Mouse (Mus musculus) left cerebral cortex, postnatal 36 days (tissue): Measurements from ENCODE around the gene Olfr392. TPM values are rescaled to one million over a fixed set of nuclear protein-coding genes. Genes with fewer than 3 reads are reported as not detected.

ENCODE experiments used
- DNase-seq, 2 experiments: peaks; one replicate each; pipeline ENCODE4 v3.0.0; 2021 to 2022; ENCODE audit warnings: low spot score in 2 of 2, mixed read lengths in 1 of 2
- intact Hi-C: fragments of 180-260 bp; cut with DNase I; formaldehyde crosslinking; loops from one replicate; pipeline ENCODE4 v1.15.1; 2025
- total RNA-seq, 2 experiments: library from RNA; stranded (reverse); gene quantifications; 2 replicates each; pipeline ENCODE4 v1.2.3; 2021

The Olfr392 gene
- total RNA-seq = not detected

DNA sequence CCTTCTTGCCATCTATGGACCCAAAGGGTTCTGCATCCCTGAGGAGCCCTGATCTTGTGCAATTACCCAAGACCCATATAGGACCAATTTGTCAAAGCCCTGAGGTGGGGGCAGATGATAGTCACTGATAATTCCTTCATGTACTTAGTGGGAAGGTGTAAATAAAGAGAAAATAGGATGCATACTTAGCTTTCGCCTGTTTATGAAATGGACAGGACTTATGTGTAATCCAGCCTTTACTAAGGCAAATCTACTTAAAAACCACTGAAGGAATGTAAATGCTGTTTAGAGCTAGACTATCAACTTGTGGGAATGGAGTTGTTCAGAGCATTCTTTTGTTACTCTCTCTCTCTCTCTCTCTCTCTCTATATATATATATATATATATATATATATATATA, at the start of gene Olfr392:
Gene Olfr392, minus strand, starts transcription at position 101 of the 400 bp plus-strand sequence.
- intact Hi-C loops = no loop called here
- no peak for DNase-seq

DNA sequence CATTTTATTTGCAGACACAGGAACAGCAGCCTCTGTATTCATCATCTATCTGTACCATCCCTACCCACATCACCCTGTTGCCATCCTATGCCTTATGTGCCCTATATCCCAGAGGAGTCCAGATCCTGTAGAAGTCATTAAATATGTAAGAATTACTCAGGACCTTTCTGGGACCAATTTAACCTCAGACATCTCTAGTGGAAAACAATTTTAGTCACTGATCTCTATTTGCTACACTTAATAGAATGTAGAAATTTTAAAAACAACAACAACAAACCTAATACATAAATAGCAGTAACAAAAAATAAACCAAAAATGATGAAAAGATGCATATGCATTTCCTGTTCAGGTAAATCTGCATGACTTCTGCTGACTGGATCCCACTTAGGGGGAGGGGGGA, 34.5 kb upstream of the Olfr392 start, which contains the start of gene Olfr393:
Gene Olfr393, minus strand, starts transcription at position 101 of the 400 bp plus-strand sequence.
- intact Hi-C loops = no loop called here
- no peak for DNase-seq

DNA sequence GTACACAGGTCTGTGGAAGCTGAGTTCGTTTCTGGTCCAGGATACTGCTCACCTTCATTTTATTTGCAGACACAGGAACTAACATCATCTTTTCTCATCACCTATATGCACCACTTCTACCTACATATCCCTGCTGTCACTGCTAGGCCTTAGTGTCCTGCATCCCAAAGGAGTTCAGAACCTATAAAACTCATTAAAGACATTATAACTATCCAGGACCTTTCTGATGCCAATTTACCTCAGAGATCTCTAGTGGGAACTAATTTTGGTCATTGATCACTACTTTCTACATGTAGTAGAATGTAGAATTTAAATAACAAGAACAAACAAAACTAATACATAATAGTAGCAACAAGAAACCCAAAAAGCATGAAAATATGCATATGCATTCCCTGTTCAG, 13.9 kb downstream of the Olfr392 start, which contains the start of gene Olfr391-ps:
Gene Olfr391-ps, minus strand, starts transcription at position 101 of the 400 bp plus-strand sequence.
- intact Hi-C loops = no loop called here

DNA sequence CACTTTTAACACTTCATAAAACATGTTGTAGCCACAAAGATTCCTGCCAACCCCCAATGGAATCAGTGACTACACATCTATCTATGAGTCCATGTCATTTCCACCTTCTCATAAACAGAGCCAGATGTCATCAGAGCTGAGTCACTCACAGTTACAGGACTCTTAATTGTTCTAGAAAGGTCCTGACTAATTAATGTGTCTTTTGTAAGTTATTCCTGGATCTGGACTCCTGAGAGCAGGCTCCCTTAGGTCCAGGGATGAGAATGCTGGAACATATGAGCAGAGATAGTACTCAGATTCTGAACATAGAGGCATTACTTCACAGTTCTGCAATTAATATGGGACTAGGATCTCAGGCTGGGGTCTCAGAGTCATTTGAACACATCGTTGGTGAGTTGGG, 34.2 kb downstream of the Olfr392 start, which contains the start of gene Olfr390:
Gene Olfr390, plus strand, starts transcription at position 301 of the 400 bp plus-strand sequence.
- intact Hi-C loops = no loop called here
- DNase-seq = no peak

More for the DNA sequence above, 13.9 kb downstream of the Olfr392 start, which contains the start of gene Olfr391-ps:
- no peak for DNase-seq

DNA sequence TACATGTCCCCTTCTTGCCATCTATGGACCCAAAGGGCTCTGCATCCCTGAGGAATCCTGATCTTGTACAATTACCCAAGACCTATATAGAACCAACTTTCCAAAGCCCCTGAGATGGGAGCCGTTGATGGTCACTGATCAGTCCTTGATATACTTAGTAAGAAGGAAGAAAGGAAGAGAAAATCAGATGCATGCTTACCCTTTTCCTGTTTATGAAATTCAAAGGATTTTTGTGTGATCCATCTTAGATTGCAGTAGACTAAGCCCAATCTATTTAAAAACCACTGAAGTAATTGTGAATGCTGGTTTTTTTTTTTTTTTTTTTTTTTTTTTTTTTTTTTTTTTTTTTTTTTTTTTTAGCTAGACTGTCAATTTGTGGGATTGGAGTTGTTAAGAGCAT, 36.2 kb downstream of the Olfr392 start, which contains the start of gene Olfr389:
Gene Olfr389, minus strand, starts transcription at position 101 of the 400 bp plus-strand sequence.
- intact Hi-C loops = no loop called here
- DNase-seq = no peak

Other genes with a start within 250 kb of the Olfr392 start
- not detected for gene Olfr385, start 224.0 kb downstream of the Olfr392 start, total RNA-seq
- gene Olfr384, start 218.5 kb downstream of the Olfr392 start, total RNA-seq = not detected
- gene Zfp735, start 128.3 kb downstream of the Olfr392 start, total RNA-seq = not detected
- gene Olfr389, start 36.3 kb downstream of the Olfr392 start, total RNA-seq = not detected
- gene Olfr390, start 34.1 kb downstream of the Olfr392 start, total RNA-seq = not detected
- not detected for gene Olfr391-ps, start 14.0 kb downstream of the Olfr392 start, total RNA-seq
- not detected for gene Olfr393, start 34.4 kb upstream of the Olfr392 start, total RNA-seq
- gene Olfr394, start 73.7 kb upstream of the Olfr392 start, total RNA-seq = not detected
- gene Olfr395, start 92.2 kb upstream of the Olfr392 start, total RNA-seq = not detected
- gene Olfr23, start 119.6 kb upstream of the Olfr392 start, total RNA-seq = not detected
- gene Olfr397, start 143.8 kb upstream of the Olfr392 start, total RNA-seq = not detected
- not detected for gene Olfr398, start 173.4 kb upstream of the Olfr392 start, total RNA-seq
- gene Olfr139, start 239.5 kb upstream of the Olfr392 start, total RNA-seq = not detected
- not detected for gene Olfr399, start 239.6 kb upstream of the Olfr392 start, total RNA-seq